Mouse (Mus musculus) bone marrow, adult 2 months (tissue): ENCODE measurements at regions not wholly inside any gene's neighbourhood (a gene's known extent, or its start where the extent isn't known, plus 50 kb on each side); places are given as distances from the start of the nearest gene placed in this dataset.

Source experiments
- H3K27ac ChIP-seq: fragments of 200-500 bp; 2 replicates; pipeline ENCODE4 v1.5.1; 2012; ENCODE audit warnings: low read depth, mild to moderate bottlenecking, control low read depth, inconsistent platforms, low read length; ENCODE audit not compliant: control insufficient read depth, poor library complexity, insufficient read depth
- H3K4me1 ChIP-seq: fragments of 200-500 bp; 2 replicates; pipeline ENCODE4 v1.6.1; 2011; ENCODE audit warnings: low read length; ENCODE audit not compliant: control insufficient read depth, insufficient read depth
- H3K4me3 ChIP-seq: fragments of 200-500 bp; replicated peaks from 2 replicates; pipeline ENCODE3; 2011; ENCODE audit warnings: mild to moderate bottlenecking, low read depth, low read length, control low read depth; ENCODE audit not compliant: control insufficient read depth
- CTCF ChIP-seq: fragments of 200-500 bp; IDR thresholded peaks from 2 replicates; pipeline ENCODE4 v1.5.1; 2011; ENCODE audit warnings: low read length, control low read depth; ENCODE audit not compliant: control insufficient read depth, insufficient read depth
- POLR2A ChIP-seq: fragments of 200-500 bp; IDR thresholded peaks from 2 replicates; pipeline ENCODE4 v1.6.1; 2011; ENCODE audit warnings: low read depth, mild to moderate bottlenecking, control low read depth, low read length, borderline replicate concordance; ENCODE audit not compliant: control insufficient read depth
- WGBS: fragments of 180-500 bp; shearing (Covaris S2); methylation state at CpG from one replicate; pipeline ENCODE4 v1.1.7; 2018; 5-methylcytosine and 5-hydroxymethylcytosine counted together

DNA sequence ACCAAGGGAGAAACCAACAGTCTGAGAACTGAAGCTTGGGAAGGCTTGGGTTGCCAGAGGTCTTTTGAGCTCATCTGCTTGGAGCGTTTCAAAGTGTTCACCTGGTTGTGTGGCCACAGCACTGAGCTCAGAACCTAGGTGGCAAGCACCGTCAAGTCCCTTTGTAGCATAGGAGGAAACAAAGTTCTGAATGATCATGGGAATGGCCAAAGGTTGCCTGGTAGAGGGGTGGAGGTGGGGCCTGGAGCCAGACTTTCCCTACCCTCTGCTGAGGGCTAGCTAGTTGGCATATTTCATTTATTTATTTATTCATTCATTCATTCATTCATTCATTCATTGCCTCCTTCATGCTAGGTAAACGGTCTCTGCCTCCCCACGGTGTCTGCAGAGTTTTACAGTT lies 134.9 kb upstream of the 1600014C23Rik start:
- 81% methylated on average over 4 of the region's 4 CpGs for WGBS
- no peak overlapping the region for H3K27ac ChIP-seq
- TF ChIP-seq POLR2A (no peak), CTCF (no peak)
- no peak overlapping the region for H3K4me3 ChIP-seq
- H3K4me1 ChIP-seq = peaks cover 3% of the 10 kb centered on the region; the same call in 1 of the 2 replicates

DNA sequence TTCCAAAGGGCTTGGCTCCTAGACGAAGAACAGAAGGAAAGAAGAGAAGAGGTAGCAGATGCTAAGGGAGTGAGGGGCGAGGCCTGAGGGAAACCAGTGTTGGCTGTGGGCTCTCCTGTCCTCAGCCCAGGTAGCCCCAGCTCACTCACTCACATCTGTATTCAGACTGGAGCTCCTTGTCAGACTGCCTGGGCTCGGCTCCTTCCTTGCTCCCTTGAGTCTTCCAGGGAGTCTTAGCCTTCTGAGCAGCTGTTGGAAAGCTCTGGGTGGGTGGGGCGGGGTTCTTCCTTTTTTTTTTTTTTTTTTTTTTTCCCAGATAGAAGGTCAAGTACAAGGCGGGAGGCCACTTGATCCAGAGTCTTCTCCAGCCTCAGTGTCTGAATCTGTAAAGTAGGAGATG lies 134.1 kb upstream of the 1600014C23Rik start:
- Histone ChIP-seq H3K27ac (no peak overlapping the region), H3K4me1 (peaks cover 3% of the 10 kb centered on the region; the same call in 1 of the 2 replicates), H3K4me3 (no peak overlapping the region)
- TF ChIP-seq CTCF (no peak), POLR2A (no peak)
- WGBS = 71% methylated on average over 5 of the region's 5 CpGs

DNA sequence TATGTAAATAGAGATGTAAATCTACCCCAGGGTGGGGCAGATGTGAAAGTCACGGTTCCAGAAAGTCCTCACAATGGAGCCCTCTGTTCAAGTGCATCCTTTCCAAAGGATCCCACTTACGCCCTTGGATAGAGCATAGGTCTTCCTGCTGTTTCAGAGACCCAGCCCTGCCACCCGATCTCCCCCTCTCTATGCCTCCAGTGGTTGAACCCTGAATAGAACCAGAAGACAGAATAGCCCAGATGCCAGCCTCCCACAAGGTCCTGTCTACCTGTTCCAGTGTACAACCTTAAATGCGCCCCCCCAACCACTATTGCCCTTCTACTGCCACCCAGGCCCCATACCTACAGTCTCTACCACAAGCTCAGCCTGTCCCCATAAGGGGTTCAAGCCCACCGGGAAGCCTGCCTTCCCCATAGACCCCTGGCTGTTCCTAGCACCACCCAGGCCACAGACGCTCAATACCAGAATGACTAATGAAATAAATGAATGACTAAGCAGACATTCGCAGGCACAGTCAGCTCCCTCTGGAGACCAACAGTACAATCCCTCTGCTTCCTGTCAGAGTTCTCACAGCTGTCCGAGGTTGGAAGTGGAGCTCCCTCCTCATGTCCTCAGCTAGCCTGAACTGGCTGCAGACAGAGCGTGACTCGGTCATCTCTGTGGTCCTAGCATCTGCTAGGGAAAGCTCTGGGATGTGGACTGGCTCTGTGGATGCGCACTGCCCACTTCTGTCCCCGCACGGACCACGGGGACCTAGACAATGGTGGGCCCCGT lies 133.4 kb upstream of the 1600014C23Rik start:
- WGBS = 55% methylated on average over 15 of the region's 15 CpGs
- Histone ChIP-seq H3K4me3 (no peak overlapping the region), H3K4me1 (peaks cover 3% of the 10 kb centered on the region; the same call in 1 of the 2 replicates), H3K27ac (no peak overlapping the region)
- TF ChIP-seq POLR2A (no peak), CTCF (no peak)

DNA sequence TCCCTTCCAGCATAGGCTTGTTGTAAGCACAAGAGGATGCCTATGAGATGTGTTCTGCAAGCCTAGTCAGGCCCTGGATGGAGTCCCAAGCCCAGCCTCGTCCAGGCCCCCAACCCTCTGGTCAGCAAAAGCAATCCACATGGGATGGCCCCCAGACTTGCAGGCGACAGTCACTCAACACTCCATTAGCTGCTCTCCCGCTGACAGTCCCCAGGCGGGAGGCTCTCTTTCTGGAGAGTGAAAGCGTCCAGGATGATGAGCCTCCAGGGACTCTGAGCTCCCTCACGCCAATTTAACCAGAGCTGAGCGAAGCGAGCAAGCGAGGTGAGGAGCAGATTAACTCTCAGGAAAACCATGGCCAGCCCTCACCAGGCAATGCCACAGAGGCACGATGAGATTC lies 132.7 kb upstream of the 1600014C23Rik start:
- Histone ChIP-seq H3K27ac (no peak overlapping the region), H3K4me1 (no peaks in the 10 kb centered on the region; the same call in 1 of the 2 replicates), H3K4me3 (no peak overlapping the region)
- no peak for TF ChIP-seq CTCF
- no peak for TF ChIP-seq POLR2A
- WGBS = 75% methylated on average over 10 of the region's 10 CpGs

DNA sequence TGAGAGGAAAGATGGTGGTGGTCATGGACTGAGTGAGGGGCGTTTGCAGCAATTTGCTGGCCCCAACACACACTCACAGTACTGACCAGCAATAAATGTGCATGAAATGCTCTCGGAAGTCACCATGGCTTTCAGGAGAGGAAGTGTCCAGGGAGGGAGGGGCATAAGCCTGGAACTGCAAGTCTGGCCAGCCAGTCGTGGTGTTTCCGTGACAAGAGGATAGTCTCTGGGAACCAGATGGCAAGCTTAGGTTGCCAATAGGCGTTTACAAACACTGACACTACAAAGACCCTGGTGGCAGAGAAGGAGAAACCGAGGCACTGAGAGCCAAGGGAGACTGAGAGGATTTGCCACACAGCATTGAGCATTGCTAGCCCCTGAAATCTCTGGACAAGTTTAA lies 132.3 kb upstream of the 1600014C23Rik start:
- no peak overlapping the region for H3K27ac ChIP-seq
- no peaks in the 10 kb centered on the region; the same call in 1 of the 2 replicates for H3K4me1 ChIP-seq
- no peak overlapping the region for H3K4me3 ChIP-seq
- WGBS = 42% methylated on average over 6 of the region's 6 CpGs
- TF ChIP-seq CTCF = no peak
- TF ChIP-seq POLR2A = no peak

DNA sequence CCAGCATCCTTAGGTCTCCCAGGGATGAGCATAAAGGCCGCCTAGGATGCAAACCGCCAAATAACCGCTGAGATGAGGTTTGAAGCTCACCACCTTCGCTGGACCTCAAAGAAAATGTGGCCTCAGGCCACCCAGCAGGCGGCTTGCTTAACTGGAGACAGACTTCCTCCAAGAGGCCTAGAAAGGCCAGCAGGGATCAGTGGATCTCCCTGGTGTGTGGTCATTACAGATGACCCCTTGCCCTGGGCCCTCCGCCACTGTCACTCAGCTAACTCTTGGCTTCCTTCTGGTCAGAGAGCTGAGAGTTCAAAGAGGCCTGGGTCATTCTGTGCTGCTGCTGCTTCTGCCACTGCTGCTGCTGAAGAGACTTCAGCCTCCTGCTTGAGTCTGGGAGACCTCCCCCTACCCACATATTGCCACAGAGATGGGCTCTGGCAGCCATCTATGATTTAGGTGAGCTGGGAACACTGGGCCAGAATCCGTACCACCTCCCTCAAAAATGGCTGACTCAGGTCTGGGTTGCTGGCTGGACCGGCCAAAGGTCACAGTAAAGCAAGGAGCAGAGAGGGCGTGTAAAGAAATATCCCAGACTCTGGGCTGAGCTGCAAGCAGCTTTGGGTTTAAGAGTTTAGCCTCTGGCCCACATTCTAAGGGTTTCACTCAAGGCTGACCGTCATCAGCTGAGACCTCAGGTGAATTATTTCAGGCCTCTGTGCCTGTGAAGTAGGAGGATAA lies 130.0 kb upstream of the 1600014C23Rik start:
- WGBS = 75% methylated on average over 10 of the region's 10 CpGs
- TF ChIP-seq POLR2A (no peak), CTCF (no peak)
- no peak overlapping the region for H3K4me3 ChIP-seq

DNA sequence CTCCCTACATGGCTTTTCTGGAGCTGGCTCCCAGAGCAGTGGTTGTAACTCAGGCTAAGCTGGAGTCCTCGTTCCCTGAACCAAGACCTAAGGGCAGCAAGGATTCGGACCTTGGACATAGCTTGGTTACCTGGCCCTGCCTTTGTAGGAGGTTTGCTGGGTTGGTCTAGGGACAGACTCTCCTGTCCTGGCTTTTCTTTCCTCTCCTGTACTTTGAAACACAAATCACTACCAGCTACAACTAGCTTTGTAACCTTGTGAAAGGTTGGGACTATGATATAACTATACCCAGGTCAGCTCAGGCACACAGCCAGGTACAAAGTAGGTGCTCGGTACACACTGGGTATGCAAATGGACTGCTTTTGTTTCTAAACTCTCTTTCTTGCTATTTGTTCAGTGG lies 129.4 kb upstream of the 1600014C23Rik start:
- no peak overlapping the region for H3K27ac ChIP-seq
- TF ChIP-seq POLR2A (no peak), CTCF (no peak)
- WGBS = 83% methylated on average over 3 of the region's 3 CpGs
- H3K4me3 ChIP-seq = no peak overlapping the region
- H3K4me1 ChIP-seq = no peaks in the 10 kb centered on the region

More for the DNA sequence above, 130.0 kb upstream of the 1600014C23Rik start:
- Histone ChIP-seq H3K27ac (no peak overlapping the region), H3K4me1 (no peaks in the 10 kb centered on the region)

DNA sequence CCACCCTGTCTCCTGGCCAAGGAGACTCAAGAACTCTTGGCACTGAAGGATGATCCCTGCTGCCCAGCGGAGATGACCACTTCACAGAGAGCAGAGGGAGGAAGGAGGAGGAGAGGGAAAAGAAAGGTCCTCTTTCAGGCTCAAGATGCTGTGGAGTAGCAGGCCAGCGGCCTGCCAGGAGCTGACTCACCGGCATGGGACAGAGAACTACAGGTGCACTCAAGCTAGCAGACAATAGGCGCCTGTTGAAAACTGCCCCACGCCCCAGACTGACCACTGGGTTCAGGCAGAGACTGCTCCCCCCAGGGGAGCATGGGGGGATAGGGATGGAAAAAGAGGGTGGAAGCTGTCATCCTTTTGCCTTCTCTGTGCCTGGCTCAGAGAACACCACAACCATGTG lies 125.8 kb upstream of the 1600014C23Rik start:
- 80% methylated on average over 5 of the region's 5 CpGs for WGBS
- no peak overlapping the region for H3K27ac ChIP-seq
- TF ChIP-seq POLR2A (no peak), CTCF (no peak)
- H3K4me3 ChIP-seq = no peak overlapping the region
- H3K4me1 ChIP-seq = no peaks in the 10 kb centered on the region
